Mouse (Mus musculus) gonadal fat pad, adult 2 months (tissue): ENCODE results near the gene Krtap5-1. TPM values are rescaled to one million over a fixed set of nuclear protein-coding genes. Genes with fewer than 3 reads are reported as not detected.
"Not testable (repeated sequence)": the region's sequence is repeated elsewhere in the genome, so short reads cannot be mapped to it uniquely, and the experiment has no call there.

Source experiments
- DNase-seq: peaks from one replicate; pipeline ENCODE4 v3.0.0-alpha.2; 2012; ENCODE audit warnings: low read depth
- polyA plus RNA-seq: library from polyadenylated mRNA; depleted of rRNA; stranded (reverse); fragments of >200 nt; gene quantifications from 2 replicates; pipeline ENCODE4 v1.2.3, GENCODE M21; 2012; rRNA removed

Krtap5-1 gene
- not detected in 2 replicates for polyA plus RNA-seq

GRCm38 (mm10) chr7:142297018-142297417, at the start of gene Krtap5-1:
Gene Krtap5-1, minus strand, starts transcription at chr7:142297118.
- DNase-seq, result not testable (repeated sequence)

- no peak for DNase-seq
Observed at GRCm38 (mm10) chr7:142342247-142342640, 45.3 kb upstream of the Krtap5-1 start.

- DNase-seq, result peak; percentile 86
Observed at GRCm38 (mm10) chr7:142341564-142342246, 44.8 kb upstream of the Krtap5-1 start.

GRCm38 (mm10) chr7:142340269-142340970, 43.5 kb upstream of the Krtap5-1 start:
- DNase-seq, result no peak

GRCm38 (mm10) chr7:142335151-142335550, 38.2 kb upstream of the Krtap5-1 start:
- DNase-seq, result no peak

- DNase-seq, result no peak
Observed at GRCm38 (mm10) chr7:142334246-142334645, 37.3 kb upstream of the Krtap5-1 start.

GRCm38 (mm10) chr7:142332741-142333140, 35.8 kb upstream of the Krtap5-1 start:
- DNase-seq, result not testable (repeated sequence)

GRCm38 (mm10) chr7:142331281-142331680, 34.4 kb upstream of the Krtap5-1 start:
- no peak for DNase-seq

- no peak for DNase-seq
Observed at GRCm38 (mm10) chr7:142330271-142330724, 33.4 kb upstream of the Krtap5-1 start.

- no peak for DNase-seq
Observed at GRCm38 (mm10) chr7:142328507-142328906, 31.6 kb upstream of the Krtap5-1 start.

GRCm38 (mm10) chr7:142326714-142327445, 30.0 kb upstream of the Krtap5-1 start:
- no peak for DNase-seq

- no peak for DNase-seq
Observed at GRCm38 (mm10) chr7:142323396-142324117, 26.6 kb upstream of the Krtap5-1 start.

- DNase-seq, result no peak
Observed at GRCm38 (mm10) chr7:142322641-142323040, 25.7 kb upstream of the Krtap5-1 start.

GRCm38 (mm10) chr7:142321637-142322306, 24.9 kb upstream of the Krtap5-1 start:
- DNase-seq, result not testable (repeated sequence)

GRCm38 (mm10) chr7:142320906-142321305, 24.0 kb upstream of the Krtap5-1 start:
- DNase-seq, result no peak

GRCm38 (mm10) chr7:142319124-142319523, 22.2 kb upstream of the Krtap5-1 start:
- DNase-seq, result no peak

- DNase-seq, result no peak
Observed at GRCm38 (mm10) chr7:142317216-142317615, 20.3 kb upstream of the Krtap5-1 start.

GRCm38 (mm10) chr7:142316558-142316957, 19.6 kb upstream of the Krtap5-1 start:
- DNase-seq, result no peak

GRCm38 (mm10) chr7:142314600-142315285, 17.8 kb upstream of the Krtap5-1 start:
- DNase-seq, result no peak

GRCm38 (mm10) chr7:142303929-142304328, 7.0 kb upstream of the Krtap5-1 start:
- not testable (repeated sequence) for DNase-seq
